Mouse (Mus musculus) liver, adult 2 months (tissue): ENCODE measurements around the gene Atp6v0c.

Source experiments
- CTCF ChIP-seq: fragments of 200-500 bp; IDR thresholded peaks from 2 replicates; pipeline ENCODE4 v1.5.1; 2011; ENCODE audit warnings: low read depth, low read length, control low read depth
- POLR2A ChIP-seq: fragments of 200-500 bp; IDR thresholded peaks from 2 replicates; pipeline ENCODE4 v1.6.1; 2011; ENCODE audit warnings: low read length, control low read depth; ENCODE audit not compliant: insufficient read depth; ENCODE audit errors: extremely low read depth

GRCm38 (mm10) chr17:24157121-24157520 is 12.4 kb downstream of the Atp6v0c start:
- TF ChIP-seq CTCF (no peak), POLR2A (no peak)
